Mouse (Mus musculus): ENCODE measurements around the gene Zkscan7.

GRCm38 (mm10) chr9:122863731-122864130, 21.8 kb upstream of the Zkscan7 start:
- TF ChIP-seq CTCF (IDR thresholded peaks at IDR 0.05) (no peak), POLR2A (IDR thresholded peaks at IDR 0.05; ENCODE audit: insufficient read depth, low read depth, low read length) (no peak)

Data from heart, adult 2 months (tissue).